Mouse (Mus musculus): ENCODE measurements around the gene Skap2. TPM values are rescaled to one million over a fixed set of nuclear protein-coding genes. Genes with fewer than 3 reads are reported as not detected.

Gene Skap2
- polyA plus RNA-seq, 1 experiment from 2014 or later = 15.3 TPM

GRCm38 (mm10) chr6:51860300-51860699 lies 152.0 kb downstream of the Skap2 start:
- Histone ChIP-seq H3K4me1 (ENCODE audit: control insufficient read depth, insufficient read depth, low read length) (peaks cover 2% of the 10 kb centered on the region; the same call in 1 of the 2 replicates), H3K27me3 (ENCODE audit: control insufficient read depth, insufficient read depth, low read length) (no peaks in the 10 kb centered on the region), H3K4me3 (ENCODE audit: low read depth, low read length) (no peak overlapping the region), H3K36me3 (ENCODE audit: control insufficient read depth, insufficient read depth, low read length) (no peaks in the 10 kb centered on the region), H3K27ac (replicated peaks; ENCODE audit: low read depth, low read length) (no peak overlapping the region), H3K9me3 (ENCODE audit: control insufficient read depth, low read length) (no peaks in the 10 kb centered on the region), H3K9ac (ENCODE audit: low read length) (no peak overlapping the region), H3K4me2 (ENCODE audit: low read depth, severe bottlenecking) (no peak overlapping the region)
- ATAC-seq (ENCODE audit: insufficient number of reproducible peaks, low FRiP score, low TSS enrichment, low read depth) = no peak
- WGBS = 8% methylated on average over 8 of the region's 8 CpGs
- DNase-seq (ENCODE audit: low spot score) = peak; percentile 59

- DNase-seq (ENCODE audit: low spot score) = peak; percentile 98
- Histone ChIP-seq H3K9ac (ENCODE audit: low read length) (no peak overlapping the region), H3K36me3 (ENCODE audit: control insufficient read depth, insufficient read depth, low read length) (no peaks in the 10 kb centered on the region), H3K27me3 (ENCODE audit: control insufficient read depth, insufficient read depth, low read length) (no peaks in the 10 kb centered on the region), H3K9me3 (ENCODE audit: control insufficient read depth, low read length) (no peaks in the 10 kb centered on the region), H3K27ac (replicated peaks; ENCODE audit: low read depth, low read length) (no peak overlapping the region), H3K4me1 (ENCODE audit: control insufficient read depth, insufficient read depth, low read length) (peaks cover 2% of the 10 kb centered on the region; the same call in 1 of the 2 replicates), H3K4me2 (ENCODE audit: low read depth, severe bottlenecking) (no peak overlapping the region), H3K4me3 (ENCODE audit: low read depth, low read length) (no peak overlapping the region)
- ATAC-seq (ENCODE audit: insufficient number of reproducible peaks, low FRiP score, low TSS enrichment, low read depth) = peak; percentile 51
- WGBS = 1% methylated on average over 11 of the region's 11 CpGs
Measured at GRCm38 (mm10) chr6:51857821-51858220, 154.5 kb downstream of the Skap2 start.

- H3K27ac ChIP-seq (replicated peaks; ENCODE audit: low read depth, low read length) = no peak overlapping the region
- H3K27me3 ChIP-seq (ENCODE audit: control insufficient read depth, insufficient read depth, low read length) = no peaks in the 10 kb centered on the region
- ATAC-seq (ENCODE audit: insufficient number of reproducible peaks, low FRiP score, low TSS enrichment, low read depth) (no peak), DNase-seq (ENCODE audit: low spot score) (no peak)
- no peaks in the 10 kb centered on the region for H3K36me3 ChIP-seq (ENCODE audit: control insufficient read depth, insufficient read depth, low read length)
- no peaks in the 10 kb centered on the region for H3K9me3 ChIP-seq (ENCODE audit: control insufficient read depth, low read length)
- H3K4me3 ChIP-seq (ENCODE audit: low read depth, low read length) = no peak overlapping the region
- WGBS = 79% methylated on average over 3 of the region's 3 CpGs
- H3K4me2 ChIP-seq (ENCODE audit: low read depth, severe bottlenecking) = no peak overlapping the region
- H3K4me1 ChIP-seq (ENCODE audit: control insufficient read depth, insufficient read depth, low read length) = peaks cover 16% of the 10 kb centered on the region; the same call in 1 of the 2 replicates
- no peak overlapping the region for H3K9ac ChIP-seq (ENCODE audit: low read length)
Measured at GRCm38 (mm10) chr6:51853291-51853690, 159.1 kb downstream of the Skap2 start.

GRCm38 (mm10) chr6:51852643-51853042 lies 159.7 kb downstream of the Skap2 start:
- ATAC-seq (ENCODE audit: insufficient number of reproducible peaks, low FRiP score, low TSS enrichment, low read depth) (no peak), DNase-seq (ENCODE audit: low spot score) (no peak)
- WGBS = 58% methylated on average over 4 of the region's 4 CpGs
- no peak overlapping the region for H3K9ac ChIP-seq (ENCODE audit: low read length)
- H3K4me1 ChIP-seq (ENCODE audit: control insufficient read depth, insufficient read depth, low read length) = peaks cover 16% of the 10 kb centered on the region; the same call in 1 of the 2 replicates
- H3K4me2 ChIP-seq (ENCODE audit: low read depth, severe bottlenecking) = no peak overlapping the region
- no peak overlapping the region for H3K4me3 ChIP-seq (ENCODE audit: low read depth, low read length)
- H3K27me3 ChIP-seq (ENCODE audit: control insufficient read depth, insufficient read depth, low read length) = no peaks in the 10 kb centered on the region
- no peaks in the 10 kb centered on the region for H3K36me3 ChIP-seq (ENCODE audit: control insufficient read depth, insufficient read depth, low read length)
- no peaks in the 10 kb centered on the region for H3K9me3 ChIP-seq (ENCODE audit: control insufficient read depth, low read length)
- H3K27ac ChIP-seq (replicated peaks; ENCODE audit: low read depth, low read length) = no peak overlapping the region

- H3K9ac ChIP-seq (ENCODE audit: low read length) = no peak overlapping the region
- WGBS = 27% methylated on average over 7 of the region's 7 CpGs
- H3K4me1 ChIP-seq (ENCODE audit: control insufficient read depth, insufficient read depth, low read length) = peaks cover 16% of the 10 kb centered on the region; the same call in 1 of the 2 replicates
- H3K27ac ChIP-seq (replicated peaks; ENCODE audit: low read depth, low read length) = no peak overlapping the region
- no peak for ATAC-seq (ENCODE audit: insufficient number of reproducible peaks, low FRiP score, low TSS enrichment, low read depth)
- no peaks in the 10 kb centered on the region for H3K36me3 ChIP-seq (ENCODE audit: control insufficient read depth, insufficient read depth, low read length)
- H3K27me3 ChIP-seq (ENCODE audit: control insufficient read depth, insufficient read depth, low read length) = no peaks in the 10 kb centered on the region
- H3K4me2 ChIP-seq (ENCODE audit: low read depth, severe bottlenecking) = no peak overlapping the region
- no peak overlapping the region for H3K4me3 ChIP-seq (ENCODE audit: low read depth, low read length)
- H3K9me3 ChIP-seq (ENCODE audit: control insufficient read depth, low read length) = no peaks in the 10 kb centered on the region
- DNase-seq (ENCODE audit: low spot score) = no peak
Measured at GRCm38 (mm10) chr6:51851544-51851943, 160.8 kb downstream of the Skap2 start.

- Histone ChIP-seq H3K36me3 (ENCODE audit: control insufficient read depth, insufficient read depth, low read length) (no peaks in the 10 kb centered on the region), H3K4me2 (ENCODE audit: low read depth, severe bottlenecking) (no peak overlapping the region), H3K4me3 (ENCODE audit: low read depth, low read length) (no peak overlapping the region), H3K27ac (replicated peaks; ENCODE audit: low read depth, low read length) (no peak overlapping the region), H3K27me3 (ENCODE audit: control insufficient read depth, insufficient read depth, low read length) (no peaks in the 10 kb centered on the region), H3K4me1 (ENCODE audit: control insufficient read depth, insufficient read depth, low read length) (peaks cover 16% of the 10 kb centered on the region; the same call in 1 of the 2 replicates), H3K9ac (ENCODE audit: low read length) (no peak overlapping the region), H3K9me3 (ENCODE audit: control insufficient read depth, low read length) (no peaks in the 10 kb centered on the region)
- ATAC-seq (ENCODE audit: insufficient number of reproducible peaks, low FRiP score, low TSS enrichment, low read depth) (no peak), DNase-seq (ENCODE audit: low spot score) (no peak)
- 34% methylated on average over 13 of the region's 13 CpGs for WGBS
Measured at GRCm38 (mm10) chr6:51850030-51850817, 162.1 kb downstream of the Skap2 start.

GRCm38 (mm10) chr6:51849561-51849960 lies 162.8 kb downstream of the Skap2 start:
- H3K9me3 ChIP-seq (ENCODE audit: control insufficient read depth, low read length) = no peaks in the 10 kb centered on the region
- H3K4me2 ChIP-seq (ENCODE audit: low read depth, severe bottlenecking) = no peak overlapping the region
- H3K27me3 ChIP-seq (ENCODE audit: control insufficient read depth, insufficient read depth, low read length) = no peaks in the 10 kb centered on the region
- H3K4me1 ChIP-seq (ENCODE audit: control insufficient read depth, insufficient read depth, low read length) = peaks cover 16% of the 10 kb centered on the region; the same call in 1 of the 2 replicates
- DNase-seq (ENCODE audit: low spot score) (no peak), ATAC-seq (ENCODE audit: insufficient number of reproducible peaks, low FRiP score, low TSS enrichment, low read depth) (no peak)
- no peak overlapping the region for H3K4me3 ChIP-seq (ENCODE audit: low read depth, low read length)
- no peak overlapping the region for H3K9ac ChIP-seq (ENCODE audit: low read length)
- no peaks in the 10 kb centered on the region for H3K36me3 ChIP-seq (ENCODE audit: control insufficient read depth, insufficient read depth, low read length)
- no peak overlapping the region for H3K27ac ChIP-seq (replicated peaks; ENCODE audit: low read depth, low read length)
- WGBS = 58% methylated on average over 10 of the region's 10 CpGs

GRCm38 (mm10) chr6:51844106-51844505 lies 168.2 kb downstream of the Skap2 start:
- no peak for ATAC-seq (ENCODE audit: insufficient number of reproducible peaks, low FRiP score, low TSS enrichment, low read depth)
- Histone ChIP-seq H3K36me3 (ENCODE audit: control insufficient read depth, insufficient read depth, low read length) (no peaks in the 10 kb centered on the region), H3K9me3 (ENCODE audit: control insufficient read depth, low read length) (no peaks in the 10 kb centered on the region), H3K4me2 (ENCODE audit: low read depth, severe bottlenecking) (no peak overlapping the region), H3K4me3 (ENCODE audit: low read depth, low read length) (no peak overlapping the region), H3K27ac (replicated peaks; ENCODE audit: low read depth, low read length) (no peak overlapping the region), H3K27me3 (ENCODE audit: control insufficient read depth, insufficient read depth, low read length) (no peaks in the 10 kb centered on the region), H3K4me1 (ENCODE audit: control insufficient read depth, insufficient read depth, low read length) (peaks cover 9% of the 10 kb centered on the region; the same call in 1 of the 2 replicates), H3K9ac (ENCODE audit: low read length) (no peak overlapping the region)
- no peak for DNase-seq (ENCODE audit: low spot score)
- 54% methylated on average over 11 of the region's 11 CpGs for WGBS
